Mouse (Mus musculus): ENCODE measurements around the gene Ltb4r2. TPM values are rescaled to one million over a fixed set of nuclear protein-coding genes. Genes with fewer than 3 reads are reported as not detected.

Gene Ltb4r2
- total and polyA plus RNA-seq, 3 experiments = 0.04 to 0.05 TPM; not detected in 1

DNA sequence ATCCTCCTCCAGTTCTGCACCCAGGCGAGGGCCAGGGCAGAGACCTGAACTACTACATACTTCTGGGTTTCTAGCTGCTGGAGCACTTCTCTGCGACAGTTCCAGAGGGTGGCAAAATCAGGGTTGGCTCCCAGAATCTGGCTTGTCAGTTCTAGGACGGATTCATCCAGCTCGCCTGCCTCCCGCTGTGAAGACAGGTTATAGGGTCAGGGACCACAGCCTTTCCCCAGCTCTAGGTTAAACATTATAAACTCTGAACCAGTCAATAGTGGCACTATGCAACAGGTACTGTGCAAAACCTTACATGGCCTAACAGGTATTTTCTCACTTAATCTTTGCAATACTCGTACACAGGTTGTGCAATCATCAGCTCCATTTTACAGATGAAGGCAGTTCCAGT, 40.2 kb upstream of the Ltb4r2 start:
- Histone ChIP-seq H3K4me1 (ENCODE audit: control insufficient read depth in 1 of 2, insufficient read depth in 2 of 2) (peaks cover 15 to 40% of the 10 kb centered on the region in 2 experiments), H3K4me3 (replicated peaks in 1 of 3; ENCODE audit: low read depth in 2 of 3, low read length in 2 of 3, poor library complexity in 1 of 3) (peak overlapping the region; percentile 44 to 84 (median 65)), H3K27me3 (replicated peaks) (peaks cover 4% of the 10 kb centered on the region), H3K9ac (ENCODE audit: insufficient read depth, low read depth) (peak overlapping the region; percentile 62; the same call in 1 of the 2 replicates), H3K9me3 (replicated peaks; ENCODE audit: low read length) (no peaks in the 10 kb centered on the region), H3K27ac (ENCODE audit: insufficient read depth, low read depth) (no peak overlapping the region), H3K79me2 (replicated peaks; ENCODE audit: control insufficient read depth, extremely low read depth, insufficient read depth, poor library complexity, severe bottlenecking) (no peaks in the 10 kb centered on the region), H3K36me3 (replicated peaks in 1 of 2; ENCODE audit: control insufficient read depth in 1 of 2, insufficient read depth in 1 of 2, low read length in 1 of 2) (peaks cover 34 to 46% of the 10 kb centered on the region in 2 experiments), H3K4me2 (ENCODE audit: insufficient read depth, low read depth, poor library complexity, severe bottlenecking) (peak overlapping the region; percentile 58)
- DNase-seq (ENCODE audit: extremely low read depth) = no peak
- no peak for TF ChIP-seq TBP (conservative IDR thresholded peaks at IDR 0.05; ENCODE audit: low read depth, low read length)
- no peak for TF ChIP-seq MEF2A (IDR thresholded peaks at IDR 0.05; ENCODE audit: borderline replicate concordance, low read depth, low read length)
- no peak for TF ChIP-seq E2F4 (IDR thresholded peaks at IDR 0.05; ENCODE audit: insufficient replicate concordance, low read depth, low read length)
- no peak for TF ChIP-seq JUND (conservative IDR thresholded peaks at IDR 0.05; ENCODE audit: low read depth, low read length)
- TF ChIP-seq IRF4 (IDR thresholded peaks at IDR 0.05; ENCODE audit: low read depth, low read length) = no peak
- no peak for TF ChIP-seq HCFC1 (IDR thresholded peaks at IDR 0.05; ENCODE audit: low read depth, low read length)
- TF ChIP-seq ZMIZ1 (IDR thresholded peaks at IDR 0.05; ENCODE audit: low read depth, low read length) = no peak
- TF ChIP-seq GABPA (IDR thresholded peaks at IDR 0.05; ENCODE audit: insufficient replicate concordance, low read depth, low read length) = no peak
- TF ChIP-seq CTCF (conservative IDR thresholded peaks at IDR 0.05 in 1 of 2, IDR thresholded peaks at IDR 0.05 in 1 of 2; ENCODE audit: low read depth in 2 of 2, low read length in 2 of 2) = no peak
- TF ChIP-seq ETS1 (conservative IDR thresholded peaks at IDR 0.05; ENCODE audit: low read depth, low read length) = no peak
- TF ChIP-seq ZNF384 (IDR thresholded peaks at IDR 0.05; ENCODE audit: low read depth, low read length) = no peak
- no peak for TF ChIP-seq KAT2A (IDR thresholded peaks at IDR 0.05; ENCODE audit: insufficient replicate concordance, low read length)
- no peak for TF ChIP-seq EP300 (IDR thresholded peaks at IDR 0.05; ENCODE audit: low read length)
- no peak for TF ChIP-seq NRF1 (IDR thresholded peaks at IDR 0.05; ENCODE audit: low read depth, low read length)
- no peak for TF ChIP-seq CHD2 (IDR thresholded peaks at IDR 0.05; ENCODE audit: low read length)
- no peak for TF ChIP-seq PAX5 (IDR thresholded peaks at IDR 0.05; ENCODE audit: low read length)
- in situ Hi-C loops (cut with MboI; ENCODE audit: low pct_ligation_motif_present, low pct_unique_long_range_greater_than_20kb, low sequenced_read_pairs) = no loop called here
- dilution Hi-C loops (cut with MboI; ENCODE audit: extremely low pct_ligation_motif_present, extremely low pct_unique_long_range_greater_than_20kb, low sequenced_read_pairs) = no loop called here

DNA sequence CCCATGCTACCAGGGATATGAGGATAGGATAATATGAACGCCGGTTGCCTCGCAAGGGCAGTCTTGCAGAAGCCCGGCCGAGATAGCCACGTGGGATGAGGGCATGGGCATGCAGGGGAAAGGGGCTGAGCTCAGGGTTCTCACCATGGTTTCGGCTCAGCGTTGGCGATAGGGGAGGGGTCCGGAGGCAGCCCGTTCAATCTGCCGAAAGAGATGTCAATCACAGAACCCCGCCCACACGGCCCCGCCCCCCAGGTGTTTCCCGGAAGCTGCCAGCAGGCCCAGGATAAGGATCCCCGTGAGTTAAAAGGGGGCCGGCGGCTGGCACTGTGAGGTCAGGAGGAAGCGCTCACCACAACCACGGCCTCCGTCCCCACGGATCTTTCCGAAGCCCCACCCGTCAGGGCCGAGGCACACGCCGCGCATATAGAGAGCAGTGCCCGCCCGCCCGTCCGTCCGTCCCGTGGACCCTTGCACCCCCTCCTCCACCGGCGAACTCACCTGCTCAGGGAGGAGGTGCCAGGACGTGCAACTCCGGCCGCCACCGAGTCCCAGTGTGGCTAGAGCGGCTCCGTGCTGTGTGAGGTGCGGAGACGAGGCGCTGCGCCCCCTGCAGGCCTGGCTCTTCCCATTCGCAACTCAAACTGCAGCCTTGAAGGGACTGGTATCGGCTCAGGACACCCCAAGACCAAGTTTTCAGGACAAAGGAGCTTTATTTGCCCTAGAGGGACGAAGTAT, 39.4 kb upstream of the Ltb4r2 start, which contains the start of gene Rabggta:
TSS of gene Rabggta (minus strand) at position 564 of the 738 bp plus-strand sequence.
- Histone ChIP-seq H3K4me3 (replicated peaks in 1 of 3; ENCODE audit: low read depth in 2 of 3, low read length in 2 of 3, poor library complexity in 1 of 3) (peak within 1 kb of the TSS; percentile 44 to 84 (median 65)), H3K4me2 (ENCODE audit: insufficient read depth, low read depth, poor library complexity, severe bottlenecking) (peak within 1 kb of the TSS; percentile 58), H3K27ac (ENCODE audit: insufficient read depth, low read depth) (peak within 1 kb of the TSS; percentile 70), H3K4me1 (ENCODE audit: control insufficient read depth in 1 of 2, insufficient read depth in 2 of 2) (peaks cover 15 to 40% of the 10 kb centered on the region in 2 experiments), H3K27me3 (replicated peaks) (peaks cover 12% of the 10 kb centered on the region), H3K9ac (ENCODE audit: insufficient read depth, low read depth) (peak within 1 kb of the TSS; percentile 62), H3K36me3 (replicated peaks in 1 of 2; ENCODE audit: control insufficient read depth in 1 of 2, insufficient read depth in 1 of 2, low read length in 1 of 2) (peaks cover 29 to 38% of the 10 kb centered on the region in 2 experiments), H3K79me2 (replicated peaks; ENCODE audit: control insufficient read depth, extremely low read depth, insufficient read depth, poor library complexity, severe bottlenecking) (no peaks in the 10 kb centered on the region), H3K9me3 (replicated peaks; ENCODE audit: low read length) (no peaks in the 10 kb centered on the region)
- DNase-seq (ENCODE audit: extremely low read depth) = peak; percentile 91
- dilution Hi-C loops (cut with MboI; ENCODE audit: extremely low pct_ligation_motif_present, extremely low pct_unique_long_range_greater_than_20kb, low sequenced_read_pairs) = no loop called here
- in situ Hi-C loops (cut with MboI; ENCODE audit: low pct_ligation_motif_present, low pct_unique_long_range_greater_than_20kb, low sequenced_read_pairs) = no loop called here
- TF ChIP-seq RAD21 (IDR thresholded peaks at IDR 0.05; ENCODE audit: low read depth, low read length) (no peak), HCFC1 (IDR thresholded peaks at IDR 0.05; ENCODE audit: low read depth, low read length) (peak; percentile 83), CTCF (conservative IDR thresholded peaks at IDR 0.05 in 1 of 2, IDR thresholded peaks at IDR 0.05 in 1 of 2; ENCODE audit: low read depth in 2 of 2, low read length in 2 of 2) (peak; percentile 46 to 90), IRF4 (IDR thresholded peaks at IDR 0.05; ENCODE audit: low read depth, low read length) (peak; percentile 67), PAX5 (IDR thresholded peaks at IDR 0.05; ENCODE audit: low read length) (no peak), KAT2A (IDR thresholded peaks at IDR 0.05; ENCODE audit: insufficient replicate concordance, low read length) (0 out of 2 replicates have a peak, but pooled peaks have one; percentile 59), MEF2A (IDR thresholded peaks at IDR 0.05; ENCODE audit: borderline replicate concordance, low read depth, low read length) (peak; percentile 48; the same call in 1 of the 2 replicates), TCF12 (IDR thresholded peaks at IDR 0.05; ENCODE audit: low read depth, low read length) (peak; percentile 92), CHD1 (IDR thresholded peaks at IDR 0.05; ENCODE audit: low read depth, low read length) (no peak), UBTF (IDR thresholded peaks at IDR 0.05; ENCODE audit: low read depth, low read length) (no peak), MXI1 (IDR thresholded peaks at IDR 0.05; ENCODE audit: low read depth, low read length) (peak; percentile 95), MYC (IDR thresholded peaks at IDR 0.05; ENCODE audit: low read depth, low read length) (peak; percentile 90; the same call in 1 of the 2 replicates), ZMIZ1 (IDR thresholded peaks at IDR 0.05; ENCODE audit: low read depth, low read length) (no peak; the same call in 1 of the 2 replicates), ZC3H11A (IDR thresholded peaks at IDR 0.05; ENCODE audit: low read depth, low read length) (no peak), POLR2AphosphoS2 (IDR thresholded peaks at IDR 0.05; ENCODE audit: low read depth, low read length) (no peak), GABPA (IDR thresholded peaks at IDR 0.05; ENCODE audit: insufficient replicate concordance, low read depth, low read length) (peak; percentile 85), ZNF384 (IDR thresholded peaks at IDR 0.05; ENCODE audit: low read depth, low read length) (no peak), JUND (conservative IDR thresholded peaks at IDR 0.05; ENCODE audit: low read depth, low read length) (no peak), NRF1 (IDR thresholded peaks at IDR 0.05; ENCODE audit: low read depth, low read length) (peak; percentile 20; the same call in 1 of the 2 replicates), SIN3A (IDR thresholded peaks at IDR 0.05; ENCODE audit: low read length) (peak; percentile 75), JUN (IDR thresholded peaks at IDR 0.05; ENCODE audit: insufficient read depth, low read depth, low read length) (no peak), SMC3 (IDR thresholded peaks at IDR 0.05; ENCODE audit: low read depth, low read length) (peak; percentile 15; the same call in 1 of the 2 replicates), POLR2A (IDR thresholded peaks at IDR 0.05; ENCODE audit: low read depth, low read length) (peak; percentile 75)
